Mouse (Mus musculus) embryonic facial prominence, embryonic 12.5 days (tissue): ENCODE data around the gene Rexo4. TPM values are rescaled to one million over a fixed set of nuclear protein-coding genes. Genes with fewer than 3 reads are reported as not detected.

Experiments used
- ATAC-seq: fragments of 200-750 bp; cut with Nextera tagmentation; 2 replicates; pipeline ENCODE4 v1.8.0; 2017; ENCODE audit not compliant: insufficient number of reproducible peaks, insufficient read depth, low FRiP score, low TSS enrichment
- H3K27ac ChIP-seq: fragments of 300-500 bp; sonication (generic); 2 replicates; pipeline ENCODE4 v1.5.1; 2016; ENCODE audit warnings: mild to moderate bottlenecking
- H3K27me3 ChIP-seq: fragments of 300-500 bp; sonication (generic); 2 replicates; pipeline ENCODE4 v1.6.1; 2016; ENCODE audit warnings: mild to moderate bottlenecking, moderate library complexity
- H3K36me3 ChIP-seq: fragments of 300-500 bp; sonication (generic); 2 replicates; pipeline ENCODE4 v1.6.1; 2016; ENCODE audit warnings: mild to moderate bottlenecking
- H3K4me1 ChIP-seq: fragments of 300-500 bp; sonication (generic); 2 replicates; pipeline ENCODE4 v1.6.1; 2016
- H3K4me2 ChIP-seq: fragments of 300-500 bp; sonication (generic); replicated peaks from 2 replicates; pipeline ENCODE4 v1.6.1; 2016; ENCODE audit warnings: mild to moderate bottlenecking, moderate library complexity
- H3K4me3 ChIP-seq: fragments of 300-500 bp; sonication (generic); 2 replicates; pipeline ENCODE4 v1.5.1; 2016; ENCODE audit warnings: mild to moderate bottlenecking
- H3K9ac ChIP-seq: fragments of 300-500 bp; sonication (generic); 2 replicates; pipeline ENCODE4 v1.6.1; 2016; ENCODE audit warnings: mild to moderate bottlenecking, moderate library complexity
- H3K9me3 ChIP-seq: fragments of 300-500 bp; sonication (generic); 2 replicates; pipeline ENCODE4 v1.6.1; 2016; ENCODE audit warnings: mild to moderate bottlenecking, moderate library complexity
- WGBS: fragments of 180-500 bp; shearing (Covaris S2); methylation state at CpG from one replicate; pipeline ENCODE4 v1.1.7; 2016; 5-methylcytosine and 5-hydroxymethylcytosine counted together
- polyA plus RNA-seq: library from polyadenylated mRNA; unstranded; fragments of >200 nt; fragmentation: Nextera tagmentation; extraction: Ambion mirVana; gene quantifications from 2 replicates; pipeline ENCODE4 v1.2.1, GENCODE M21; 2016

Rexo4 gene
- polyA plus RNA-seq, 1 experiment from 2014 or later = 53.5 TPM

GRCm38 (mm10) chr2:26936425-26936824 lies 27.8 kb downstream of the Rexo4 start:
- Histone ChIP-seq H3K4me2 (no peak overlapping the region), H3K4me1 (peaks cover 7% of the 10 kb centered on the region; the same call in 1 of the 2 replicates), H3K27me3 (no peaks in the 10 kb centered on the region), H3K9me3 (no peaks in the 10 kb centered on the region), H3K9ac (no peak overlapping the region), H3K27ac (no peak overlapping the region), H3K4me3 (no peak overlapping the region), H3K36me3 (0 out of 2 replicates have a peak, but pooled peaks cover 2% of the 10 kb centered on the region)
- 46% methylated on average over 1 of the region's 1 CpGs for WGBS
- ATAC-seq = no peak

- H3K27me3 ChIP-seq = no peaks in the 10 kb centered on the region
- WGBS = 92% methylated on average over 2 of the region's 2 CpGs
- no peak overlapping the region for H3K27ac ChIP-seq
- no peak overlapping the region for H3K9ac ChIP-seq
- H3K9me3 ChIP-seq = no peaks in the 10 kb centered on the region
- peaks cover 13% of the 10 kb centered on the region; the same call in 1 of the 2 replicates for H3K4me1 ChIP-seq
- no peak overlapping the region for H3K4me3 ChIP-seq
- ATAC-seq = no peak
- H3K4me2 ChIP-seq = no peak overlapping the region
- peaks cover 13% of the 10 kb centered on the region for H3K36me3 ChIP-seq
Observed at GRCm38 (mm10) chr2:26935286-26935685, 28.9 kb downstream of the Rexo4 start.

GRCm38 (mm10) chr2:26933304-26934055 lies 30.7 kb downstream of the Rexo4 start, which contains the start of the genes Surf4 and Stkld1:
Gene Surf4, minus strand, starts transcription at chr2:26933928.
Gene Stkld1, plus strand, starts transcription at chr2:26934047.
- peak within 1 kb of the TSS; percentile 97 for H3K4me3 ChIP-seq
- peak within 1 kb of the TSS; percentile 88 for H3K27ac ChIP-seq
- H3K27me3 ChIP-seq = no peaks in the 10 kb centered on the region
- H3K36me3 ChIP-seq = peaks cover 29% of the 10 kb centered on the region
- H3K9ac ChIP-seq = peak within 1 kb of the TSS; percentile 95
- H3K4me2 ChIP-seq = peak within 1 kb of the TSS; percentile 72
- 2% methylated on average over 61 of the region's 70 CpGs for WGBS
- peak; percentile 91 for ATAC-seq
- H3K9me3 ChIP-seq = no peaks in the 10 kb centered on the region
- H3K4me1 ChIP-seq = peaks cover 14% of the 10 kb centered on the region; the same call in 1 of the 2 replicates

GRCm38 (mm10) chr2:26932473-26933303 lies 31.5 kb downstream of the Rexo4 start:
- Histone ChIP-seq H3K4me3 (peak overlapping the region; percentile 97), H3K36me3 (peaks cover 36% of the 10 kb centered on the region), H3K9ac (peak overlapping the region; percentile 95), H3K27ac (peak overlapping the region; percentile 88), H3K27me3 (no peaks in the 10 kb centered on the region), H3K4me2 (peak overlapping the region; percentile 72), H3K4me1 (peaks cover 14% of the 10 kb centered on the region; the same call in 1 of the 2 replicates), H3K9me3 (no peaks in the 10 kb centered on the region)
- ATAC-seq = no peak; the same call in none of the 2 replicates
- WGBS = 2% methylated on average over 45 of the region's 49 CpGs

- Histone ChIP-seq H3K27ac (no peak overlapping the region), H3K4me2 (no peak overlapping the region), H3K4me3 (no peak overlapping the region), H3K4me1 (peaks cover 14% of the 10 kb centered on the region; the same call in 1 of the 2 replicates), H3K36me3 (peaks cover 59% of the 10 kb centered on the region), H3K9ac (no peak overlapping the region), H3K27me3 (no peaks in the 10 kb centered on the region), H3K9me3 (no peaks in the 10 kb centered on the region)
- no peak for ATAC-seq
- 47% methylated on average over 1 of the region's 1 CpGs for WGBS
Observed at GRCm38 (mm10) chr2:26930390-26930789, 33.8 kb downstream of the Rexo4 start.

- H3K36me3 ChIP-seq = peaks cover 84% of the 10 kb centered on the region
- no peaks in the 10 kb centered on the region for H3K27me3 ChIP-seq
- no peak for ATAC-seq
- no peak overlapping the region for H3K27ac ChIP-seq
- no peak overlapping the region for H3K4me2 ChIP-seq
- H3K4me3 ChIP-seq = no peak overlapping the region
- H3K9ac ChIP-seq = no peak overlapping the region
- H3K4me1 ChIP-seq = peaks cover 14% of the 10 kb centered on the region; the same call in 1 of the 2 replicates
- WGBS = 87% methylated on average over 6 of the region's 6 CpGs
- no peaks in the 10 kb centered on the region for H3K9me3 ChIP-seq
Observed at GRCm38 (mm10) chr2:26927745-26928476, 36.3 kb downstream of the Rexo4 start.

GRCm38 (mm10) chr2:26921784-26922183 lies 42.4 kb downstream of the Rexo4 start:
- no peak for ATAC-seq
- peaks cover 86% of the 10 kb centered on the region for H3K36me3 ChIP-seq
- H3K9me3 ChIP-seq = no peaks in the 10 kb centered on the region
- 83% methylated on average over 9 of the region's 9 CpGs for WGBS
- H3K4me2 ChIP-seq = no peak overlapping the region
- H3K27me3 ChIP-seq = no peaks in the 10 kb centered on the region
- H3K27ac ChIP-seq = no peak overlapping the region
- H3K4me3 ChIP-seq = no peak overlapping the region
- H3K4me1 ChIP-seq = peaks cover 14% of the 10 kb centered on the region
- no peak overlapping the region for H3K9ac ChIP-seq

- H3K9me3 ChIP-seq = no peaks in the 10 kb centered on the region
- H3K4me3 ChIP-seq = no peak overlapping the region
- H3K36me3 ChIP-seq = peaks cover 71% of the 10 kb centered on the region
- no peak overlapping the region for H3K27ac ChIP-seq
- H3K27me3 ChIP-seq = no peaks in the 10 kb centered on the region
- 81% methylated on average over 6 of the region's 6 CpGs for WGBS
- H3K4me2 ChIP-seq = no peak overlapping the region
- peaks cover 18% of the 10 kb centered on the region for H3K4me1 ChIP-seq
- H3K9ac ChIP-seq = no peak overlapping the region
- ATAC-seq = no peak
Observed at GRCm38 (mm10) chr2:26920190-26920855, 43.9 kb downstream of the Rexo4 start.

GRCm38 (mm10) chr2:26919684-26920083 lies 44.5 kb downstream of the Rexo4 start:
- H3K36me3 ChIP-seq = peaks cover 66% of the 10 kb centered on the region
- no peak for ATAC-seq

GRCm38 (mm10) chr2:26916738-26917137 lies 47.4 kb downstream of the Rexo4 start:
- 2% methylated on average over 13 of the region's 13 CpGs for WGBS
- no peaks in the 10 kb centered on the region for H3K9me3 ChIP-seq
- peaks cover 29% of the 10 kb centered on the region for H3K4me1 ChIP-seq
- H3K27me3 ChIP-seq = no peaks in the 10 kb centered on the region
- peak overlapping the region; percentile 96 for H3K4me2 ChIP-seq
- peak overlapping the region; percentile 65 for H3K27ac ChIP-seq
- no peak for ATAC-seq
- peaks cover 66% of the 10 kb centered on the region for H3K36me3 ChIP-seq
- H3K9ac ChIP-seq = peak overlapping the region; percentile 66
- peak overlapping the region; percentile 78 for H3K4me3 ChIP-seq

More at GRCm38 (mm10) chr2:26919684-26920083, 44.5 kb downstream of the Rexo4 start:
- Histone ChIP-seq H3K27me3 (no peaks in the 10 kb centered on the region), H3K4me1 (peaks cover 22% of the 10 kb centered on the region), H3K9ac (no peak overlapping the region), H3K27ac (no peak overlapping the region), H3K4me3 (no peak overlapping the region), H3K4me2 (no peak overlapping the region), H3K9me3 (no peaks in the 10 kb centered on the region)
- 96% methylated on average over 3 of the region's 3 CpGs for WGBS
